Mouse (Mus musculus) kidney, postnatal 4 days (tissue): ENCODE results near the gene Hspa12b.

ENCODE experiments used
- DNase-seq, 2 experiments: peaks; one replicate each; pipeline ENCODE4 v3.0.0; 2021; ENCODE audit warnings: mixed read lengths in 2 of 2

The Hspa12b gene

DNA sequence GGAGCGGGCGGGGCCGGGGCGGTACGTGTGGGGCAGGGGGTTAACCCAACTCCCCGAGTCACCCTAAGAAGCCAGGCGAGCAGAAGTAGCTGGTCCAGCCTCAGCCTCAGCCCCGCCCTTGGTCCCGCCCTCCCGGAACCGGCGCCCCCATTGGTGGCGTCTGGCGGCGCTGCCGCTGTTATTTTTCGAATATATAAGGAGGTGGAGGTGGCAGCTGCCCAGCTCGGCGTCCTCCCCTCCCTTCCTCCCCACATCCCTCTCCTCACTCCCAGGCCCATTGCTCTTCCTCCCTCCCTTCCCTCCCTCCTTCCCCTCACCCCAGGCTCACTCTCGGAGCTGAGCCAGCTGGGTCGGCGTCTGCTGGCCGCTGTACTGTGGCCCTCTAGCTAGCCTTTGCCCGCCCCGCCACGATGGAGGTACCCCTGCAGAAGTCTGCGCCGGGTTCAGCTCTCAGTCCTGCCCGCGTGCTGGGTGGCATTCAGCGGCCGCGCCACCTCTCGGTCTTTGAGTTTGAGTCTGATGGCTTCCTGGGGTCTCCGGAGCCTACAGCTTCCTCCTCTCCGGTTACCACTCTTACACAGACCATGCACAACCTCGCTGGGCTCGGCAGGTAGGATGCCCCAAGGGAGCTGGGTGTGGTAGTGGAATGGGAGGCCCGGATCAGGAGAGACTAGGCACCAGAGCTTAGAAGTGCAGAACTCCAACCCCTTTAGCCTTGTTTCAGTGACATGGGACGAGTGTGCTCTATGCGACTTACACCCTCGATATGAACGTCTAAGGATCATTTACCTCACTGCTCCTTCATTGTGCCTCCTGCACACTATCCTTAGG is 59.9 kb downstream of the Hspa12b start, which contains the start of the genes Cdc25b and Spef1:
Gene Cdc25b, plus strand, starts transcription at position 179 of the 831 bp plus-strand sequence.
Gene Spef1, minus strand, starts transcription at position 512 of the 831 bp plus-strand sequence.
- DNase-seq: peak; percentile 91 to 93

DNA sequence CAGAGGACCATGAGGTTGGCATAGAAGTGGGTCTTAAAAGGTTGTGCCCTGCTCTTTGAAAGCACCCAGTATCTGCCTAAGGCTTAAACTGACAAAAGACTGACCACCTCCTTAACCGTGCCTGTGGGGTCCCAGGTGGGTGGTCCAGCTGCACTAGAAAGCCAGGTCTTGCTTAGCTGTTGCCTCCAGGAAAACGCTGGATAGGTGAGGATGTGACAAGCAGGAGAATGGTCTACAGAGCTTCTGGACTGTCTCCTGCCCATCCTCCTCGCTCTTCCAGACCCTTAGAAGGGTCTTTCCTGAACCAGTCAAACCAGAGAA is 60.5 kb downstream of the Hspa12b start:
- DNase-seq: no peak

DNA sequence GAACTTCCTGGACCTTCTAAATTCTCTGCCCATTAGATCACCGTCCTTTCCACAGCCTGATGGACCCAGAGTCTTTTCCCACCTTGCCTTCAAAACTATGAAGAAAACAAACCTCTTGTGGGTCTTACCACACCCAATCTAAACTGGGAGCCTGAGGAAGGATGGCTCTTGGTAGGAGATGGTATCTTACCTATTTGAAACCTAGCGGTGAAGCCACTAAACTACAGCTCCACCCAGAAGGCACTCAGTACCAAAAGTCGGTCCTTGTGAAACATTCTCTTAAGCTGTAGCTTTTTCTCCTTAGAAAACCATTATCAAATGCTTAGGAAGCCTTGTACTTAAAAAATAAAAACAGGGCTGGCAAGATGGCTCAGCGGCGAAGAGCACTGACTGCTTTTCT is 61.2 kb downstream of the Hspa12b start:
- DNase-seq: no peak

DNA sequence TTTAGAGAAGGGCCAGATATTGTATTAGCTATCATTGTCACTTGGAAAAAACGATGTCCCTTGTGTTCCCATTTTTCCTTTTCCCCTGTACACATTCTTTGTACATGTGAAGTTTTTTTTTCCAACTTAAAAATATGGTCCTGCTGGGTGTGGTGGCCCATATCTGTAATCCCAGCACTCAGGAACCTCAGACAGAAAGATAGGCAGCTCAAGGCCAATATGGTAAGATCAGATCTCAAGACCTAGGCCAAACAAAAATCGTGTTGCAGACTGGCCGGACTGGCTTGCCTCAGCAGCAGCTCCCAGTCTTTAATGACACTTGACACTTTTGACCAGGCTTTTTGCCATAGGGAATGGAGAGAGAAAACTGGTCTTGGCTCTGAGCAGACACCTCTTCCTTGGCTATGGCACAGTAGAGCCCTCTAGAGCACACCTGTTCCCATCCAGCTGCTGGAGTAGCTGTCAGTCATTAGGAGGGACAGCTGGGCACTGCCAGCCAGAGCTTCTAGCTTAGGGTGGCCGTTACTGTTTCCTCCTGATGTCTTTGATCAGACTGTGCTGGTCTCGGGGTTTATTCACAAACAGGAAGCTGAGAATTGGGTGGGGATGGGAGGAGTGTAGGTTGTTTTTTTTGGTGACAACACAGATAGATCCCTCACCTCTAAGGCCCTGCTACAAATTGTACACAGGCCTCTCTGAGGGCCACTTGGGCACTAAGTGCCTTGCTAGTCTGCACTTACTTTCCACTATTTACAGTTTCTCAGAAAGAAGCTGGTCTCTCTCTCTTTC is 62.6 kb downstream of the Hspa12b start:
- no peak for DNase-seq

DNA sequence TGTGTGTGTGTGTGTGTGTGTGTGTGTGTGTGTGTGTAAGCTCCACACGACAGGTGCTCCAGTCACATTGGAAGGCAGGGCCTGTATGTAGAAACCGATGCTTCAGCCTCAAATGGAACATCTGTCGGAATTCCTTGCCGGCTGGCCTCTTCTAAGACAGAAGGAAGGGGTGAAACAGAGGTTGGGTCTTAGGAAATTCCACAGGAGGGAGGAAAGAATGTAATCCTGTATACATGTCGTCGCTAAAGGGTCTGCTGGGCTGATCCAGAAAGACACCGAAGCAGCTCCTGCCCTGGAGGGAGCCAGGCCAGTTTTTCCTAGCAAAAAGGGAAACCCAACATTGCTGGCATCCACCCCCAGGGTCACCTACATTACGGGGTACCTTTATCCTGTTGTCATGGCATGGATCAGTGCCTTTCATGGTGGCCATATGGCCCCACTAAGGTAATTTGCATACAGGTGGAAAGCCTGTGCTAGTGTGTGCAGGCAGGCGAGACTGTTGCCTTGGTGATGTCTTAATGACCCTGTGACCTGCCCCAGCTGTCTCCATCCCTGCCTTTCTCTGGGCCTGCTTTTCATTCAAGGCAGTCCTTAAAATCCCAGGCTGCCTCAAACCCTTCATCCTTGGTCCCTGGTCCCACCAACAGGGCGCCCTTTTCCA is 63.4 kb downstream of the Hspa12b start:
- peak; percentile 71 to 78 for DNase-seq

DNA sequence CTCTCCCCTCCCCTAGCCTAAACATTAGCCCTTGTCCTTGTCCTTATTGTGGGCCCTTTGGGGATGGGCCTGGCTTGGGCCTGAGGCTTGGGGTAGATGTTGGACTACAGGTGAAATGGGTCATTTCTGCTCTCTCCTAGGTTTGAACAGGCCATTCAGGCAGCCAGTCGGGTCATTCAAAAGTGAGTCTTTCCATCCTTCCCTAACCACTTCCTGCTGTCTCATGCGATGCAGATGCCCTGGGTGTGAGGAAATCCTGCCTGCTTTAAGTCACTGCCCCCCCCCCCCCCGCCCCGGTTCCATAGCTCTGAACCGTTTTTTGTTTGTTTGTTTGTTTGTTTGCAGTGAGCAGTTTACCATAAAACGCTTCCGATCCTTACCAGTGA is 63.9 kb downstream of the Hspa12b start:
- DNase-seq: no peak
